Comparison of ENCODE assay signal across 18 mouse cellular contexts in the genomic region with DNA sequence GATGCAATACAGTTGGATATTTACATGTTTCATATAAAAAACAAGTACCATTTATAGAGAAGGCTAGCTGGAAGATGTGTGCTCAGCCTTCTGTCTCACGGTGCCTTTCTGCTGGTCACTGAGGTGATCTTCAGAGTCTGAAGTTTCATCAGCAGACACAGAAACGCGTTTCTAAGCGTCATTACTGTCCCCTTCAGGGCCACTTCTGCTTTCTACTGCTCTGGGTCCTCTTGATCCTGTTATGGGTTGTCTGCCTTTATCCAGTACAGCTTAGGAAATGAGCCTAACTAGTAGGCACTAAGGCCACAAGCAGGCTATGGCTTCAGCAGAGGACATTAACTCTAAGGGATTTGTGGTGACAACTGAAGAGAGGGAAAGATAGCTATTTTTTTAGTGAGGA.
"Had no signal": no experiment of that assay in that cellular context is flagged by ENCODE, and none has a peak within 500 bp of the region (broad histone marks: within the 10 kb centered on the region; RNA-seq: fewer than 3 reads in every experiment).

No protein-coding gene starts in this region.

- DNase-seq: kidney, adult 11 months; kidney, adult 9 months; kidney, postnatal 36 days; left cerebral cortex, postnatal 4 days; lung, adult 18-20 months; lung, postnatal 36 days; retina, postnatal 1 day; right cerebral cortex, postnatal 4 days; spleen, adult 18-20 months; thymus, adult 2 months; thymus, postnatal 25 days had no signal

- ATAC-seq: midbrain, embryonic 13.5 days had no signal

- H3K36me3 ChIP-seq: midbrain, embryonic 13.5 days; neural tube, embryonic 12.5 days; stomach, embryonic 15.5 days had no signal

- H3K9ac ChIP-seq: limb, embryonic 13.5 days; liver, embryonic 14.5 days; midbrain, embryonic 13.5 days; neural tube, embryonic 12.5 days; stomach, embryonic 15.5 days had no signal

- H3K9me3 ChIP-seq: limb, embryonic 13.5 days; midbrain, embryonic 13.5 days; neural tube, embryonic 12.5 days; stomach, embryonic 15.5 days had no signal

- H3K4me2 ChIP-seq: limb, embryonic 13.5 days; midbrain, embryonic 13.5 days; neural tube, embryonic 12.5 days; stomach, embryonic 15.5 days had no signal

- H3K27ac ChIP-seq: kidney, postnatal 0 days; layer of hippocampus, adult 2 months; limb, embryonic 13.5 days; liver, embryonic 14.5 days; midbrain, embryonic 13.5 days; neural tube, embryonic 12.5 days; stomach, embryonic 15.5 days had no signal

- H3K4me3 ChIP-seq: layer of hippocampus, adult 2 months; limb, embryonic 13.5 days; midbrain, embryonic 13.5 days; neural tube, embryonic 12.5 days; stomach, embryonic 15.5 days had no signal

- H3K27me3 ChIP-seq: limb, embryonic 13.5 days; midbrain, embryonic 13.5 days; neural tube, embryonic 12.5 days; stomach, embryonic 15.5 days had no signal
